Mouse (Mus musculus) layer of hippocampus, adult 11-12 months (tissue): ENCODE results near the gene Kdm5d.

Source experiments
- DNase-seq: peaks from one replicate; pipeline ENCODE4 v3.0.0; 2022; ENCODE audit warnings: low spot score

Kdm5d gene

GRCm38 (mm10) chrY:897393-898227 is at the start of gene Kdm5d:
TSS of gene Kdm5d (plus strand) at chrY:897788.
- peak; percentile 44 for DNase-seq

GRCm38 (mm10) chrY:872404-872803 is 25.2 kb upstream of the Kdm5d start:
- no peak for DNase-seq

GRCm38 (mm10) chrY:872855-873549 is 24.6 kb upstream of the Kdm5d start:
- peak; percentile 2 for DNase-seq
